Mouse (Mus musculus): ENCODE data around the gene Fbxl13. TPM values are rescaled to one million over a fixed set of nuclear protein-coding genes. Genes with fewer than 3 reads are reported as not detected.

Gene Fbxl13
- total and polyA plus RNA-seq, 3 experiments, result 0.14 to 0.30 (median 0.19) TPM

DNA sequence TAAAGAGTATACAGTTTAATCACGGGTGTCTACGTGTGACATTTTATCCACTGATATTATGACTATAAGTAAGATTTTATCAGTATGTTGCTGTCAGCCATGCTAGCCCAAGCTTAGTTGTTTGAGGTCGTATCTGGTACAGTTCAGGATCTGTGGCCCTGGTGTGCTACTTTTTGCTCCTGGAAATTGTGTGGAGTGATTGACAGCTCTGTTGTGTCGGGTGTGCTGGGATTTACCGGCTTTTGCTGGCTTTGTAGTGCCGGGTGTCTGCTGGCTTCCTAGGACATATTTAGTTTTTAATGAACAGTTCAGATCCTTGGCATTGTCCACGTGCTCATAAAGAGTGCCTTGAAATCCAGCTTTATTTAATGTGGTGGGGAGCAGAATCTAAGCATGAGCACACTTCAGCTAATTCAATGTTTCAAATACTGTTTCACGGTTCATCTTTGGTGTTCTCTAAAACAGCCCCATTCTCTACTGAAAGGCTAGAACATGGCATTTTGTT lies 208.9 kb downstream of the Fbxl13 start:
- no peak overlapping the region for H3K4me2 ChIP-seq (ENCODE audit: insufficient read depth, low read depth, poor library complexity, severe bottlenecking)
- H3K27ac ChIP-seq (ENCODE audit: insufficient read depth, low read depth), result no peak overlapping the region
- dilution Hi-C loops (cut with MboI; ENCODE audit: extremely low pct_ligation_motif_present, extremely low pct_unique_long_range_greater_than_20kb, low sequenced_read_pairs) (no loop called here), in situ Hi-C loops (cut with MboI; ENCODE audit: low pct_ligation_motif_present, low pct_unique_long_range_greater_than_20kb, low sequenced_read_pairs) (no loop called here)
- peaks cover 15 to 58% of the 10 kb centered on the region in 2 experiments for H3K36me3 ChIP-seq (replicated peaks in 1 of 2; ENCODE audit: control insufficient read depth in 1 of 2, insufficient read depth in 1 of 2, low read length in 1 of 2)
- H3K4me1 ChIP-seq (ENCODE audit: control insufficient read depth in 1 of 2, insufficient read depth in 2 of 2), result peaks cover 7 to 11% of the 10 kb centered on the region in 2 experiments; a peak in 3 of 4 replicates
- no peaks in the 10 kb centered on the region for H3K27me3 ChIP-seq (replicated peaks)
- no peaks in the 10 kb centered on the region for H3K79me2 ChIP-seq (replicated peaks; ENCODE audit: control insufficient read depth, extremely low read depth, insufficient read depth, poor library complexity, severe bottlenecking)
- no peaks in the 10 kb centered on the region for H3K9me3 ChIP-seq (replicated peaks; ENCODE audit: low read length)
- DNase-seq (ENCODE audit: extremely low read depth), result no peak
- no peak overlapping the region for H3K4me3 ChIP-seq (replicated peaks in 1 of 3; ENCODE audit: low read depth in 2 of 3, low read length in 2 of 3, poor library complexity in 1 of 3)
- no peak overlapping the region for H3K9ac ChIP-seq (ENCODE audit: insufficient read depth, low read depth)
- no peak for TF ChIP-seq USF2 (conservative IDR thresholded peaks at IDR 0.05; ENCODE audit: low read depth, low read length)
- TF ChIP-seq USF1 (IDR thresholded peaks at IDR 0.05; ENCODE audit: low read depth, low read length), result no peak
- no peak for TF ChIP-seq JUND (conservative IDR thresholded peaks at IDR 0.05; ENCODE audit: low read depth, low read length)
- TF ChIP-seq CHD2 (IDR thresholded peaks at IDR 0.05; ENCODE audit: low read length), result no peak
- no peak for TF ChIP-seq POLR2AphosphoS2 (IDR thresholded peaks at IDR 0.05; ENCODE audit: low read depth, low read length)
- no peak for TF ChIP-seq ZC3H11A (IDR thresholded peaks at IDR 0.05; ENCODE audit: low read depth, low read length)
- TF ChIP-seq GABPA (IDR thresholded peaks at IDR 0.05; ENCODE audit: insufficient replicate concordance, low read depth, low read length), result no peak
- no peak for TF ChIP-seq EP300 (IDR thresholded peaks at IDR 0.05; ENCODE audit: low read length)
- TF ChIP-seq CHD1 (IDR thresholded peaks at IDR 0.05; ENCODE audit: low read depth, low read length), result no peak
- no peak for TF ChIP-seq E2F4 (IDR thresholded peaks at IDR 0.05; ENCODE audit: insufficient replicate concordance, low read depth, low read length)
- TF ChIP-seq SIN3A (IDR thresholded peaks at IDR 0.05; ENCODE audit: low read length), result no peak
- no peak for TF ChIP-seq ZKSCAN1 (IDR thresholded peaks at IDR 0.05; ENCODE audit: borderline replicate concordance, low read depth, low read length)
- TF ChIP-seq RAD21 (IDR thresholded peaks at IDR 0.05; ENCODE audit: low read depth, low read length), result no peak
- no peak for TF ChIP-seq MEF2A (IDR thresholded peaks at IDR 0.05; ENCODE audit: borderline replicate concordance, low read depth, low read length)
- no peak for TF ChIP-seq KAT2A (IDR thresholded peaks at IDR 0.05; ENCODE audit: insufficient replicate concordance, low read length)
- TF ChIP-seq ZNF384 (IDR thresholded peaks at IDR 0.05; ENCODE audit: low read depth, low read length), result no peak
- TF ChIP-seq TBP (conservative IDR thresholded peaks at IDR 0.05; ENCODE audit: low read depth, low read length), result no peak
- no peak for TF ChIP-seq IRF4 (IDR thresholded peaks at IDR 0.05; ENCODE audit: low read depth, low read length)
- TF ChIP-seq SMC3 (IDR thresholded peaks at IDR 0.05; ENCODE audit: low read depth, low read length), result no peak

DNA sequence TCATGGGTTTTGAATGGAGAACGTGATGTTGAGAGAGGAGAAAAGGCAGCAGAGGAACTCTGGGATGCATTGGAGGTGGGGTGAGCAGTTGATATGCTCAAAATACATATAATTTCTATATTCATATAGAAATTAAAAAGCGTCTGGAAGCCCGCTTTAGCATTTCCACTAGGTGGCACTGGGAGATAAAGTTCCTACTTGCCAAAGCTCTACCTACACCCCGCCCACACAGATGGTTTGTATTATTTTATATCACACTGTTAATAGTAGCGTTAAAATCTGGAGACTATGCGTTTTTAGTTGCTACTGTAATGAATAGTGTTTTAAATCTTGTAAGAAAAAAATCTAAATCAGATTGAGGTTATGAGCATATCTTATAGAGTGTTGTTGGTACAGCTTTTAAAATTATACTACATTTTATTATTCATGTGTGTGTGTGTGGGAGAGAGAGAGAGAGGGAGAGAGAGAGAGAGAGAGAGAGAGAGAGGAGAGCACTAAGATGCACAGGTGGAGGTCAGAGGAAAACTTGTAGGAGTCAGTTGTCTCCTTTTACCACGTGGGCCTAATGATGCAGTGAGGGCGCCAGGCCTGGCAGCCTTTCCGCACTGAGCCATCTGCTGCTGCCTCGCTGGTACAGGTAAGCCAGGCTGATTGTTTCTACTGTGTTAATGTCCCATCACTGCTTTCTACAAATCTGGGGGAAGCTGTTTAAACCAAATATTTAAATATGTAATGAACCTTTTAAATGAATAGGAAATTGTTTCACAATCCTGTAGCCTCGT lies 211.1 kb downstream of the Fbxl13 start:
- Histone ChIP-seq H3K4me2 (ENCODE audit: insufficient read depth, low read depth, poor library complexity, severe bottlenecking) (no peak overlapping the region), H3K79me2 (replicated peaks; ENCODE audit: control insufficient read depth, extremely low read depth, insufficient read depth, poor library complexity, severe bottlenecking) (peaks cover 3% of the 10 kb centered on the region; the same call in 1 of the 2 replicates), H3K9me3 (replicated peaks; ENCODE audit: low read length) (no peaks in the 10 kb centered on the region), H3K27me3 (replicated peaks) (no peaks in the 10 kb centered on the region), H3K4me3 (replicated peaks in 1 of 3; ENCODE audit: low read depth in 2 of 3, low read length in 2 of 3, poor library complexity in 1 of 3) (no peak overlapping the region), H3K4me1 (ENCODE audit: control insufficient read depth in 1 of 2, insufficient read depth in 2 of 2) (no peaks in the 10 kb centered on the region), H3K9ac (ENCODE audit: insufficient read depth, low read depth) (no peak overlapping the region), H3K36me3 (replicated peaks in 1 of 2; ENCODE audit: control insufficient read depth in 1 of 2, insufficient read depth in 1 of 2, low read length in 1 of 2) (peaks cover 14 to 47% of the 10 kb centered on the region in 2 experiments), H3K27ac (ENCODE audit: insufficient read depth, low read depth) (no peak overlapping the region)
- dilution Hi-C loops (cut with MboI; ENCODE audit: extremely low pct_ligation_motif_present, extremely low pct_unique_long_range_greater_than_20kb, low sequenced_read_pairs) (no loop called here), in situ Hi-C loops (cut with MboI; ENCODE audit: low pct_ligation_motif_present, low pct_unique_long_range_greater_than_20kb, low sequenced_read_pairs) (no loop called here)
- no peak for DNase-seq (ENCODE audit: extremely low read depth)
- TF ChIP-seq ZMIZ1 (IDR thresholded peaks at IDR 0.05; ENCODE audit: low read depth, low read length) (no peak), CTCF (conservative IDR thresholded peaks at IDR 0.05 in 1 of 2, IDR thresholded peaks at IDR 0.05 in 1 of 2; ENCODE audit: low read depth in 2 of 2, low read length in 2 of 2) (peak in 1 of 2 experiments; percentile 59; a peak in 2 of 4 replicates), RAD21 (IDR thresholded peaks at IDR 0.05; ENCODE audit: low read depth, low read length) (peak; percentile 67), SMC3 (IDR thresholded peaks at IDR 0.05; ENCODE audit: low read depth, low read length) (peak; percentile 58)

All from CH12.LX (cell line).